Mouse (Mus musculus): ENCODE results near the gene Krcc1. TPM values are rescaled to one million over a fixed set of nuclear protein-coding genes. Genes with fewer than 3 reads are reported as not detected.
"Not testable (repeated sequence)": the region's sequence is repeated elsewhere in the genome, so short reads cannot be mapped to it uniquely, and the experiment has no call there.

Krcc1 gene
- polyA plus RNA-seq, 1 experiment from 2014 or later = 69.2 TPM

DNA sequence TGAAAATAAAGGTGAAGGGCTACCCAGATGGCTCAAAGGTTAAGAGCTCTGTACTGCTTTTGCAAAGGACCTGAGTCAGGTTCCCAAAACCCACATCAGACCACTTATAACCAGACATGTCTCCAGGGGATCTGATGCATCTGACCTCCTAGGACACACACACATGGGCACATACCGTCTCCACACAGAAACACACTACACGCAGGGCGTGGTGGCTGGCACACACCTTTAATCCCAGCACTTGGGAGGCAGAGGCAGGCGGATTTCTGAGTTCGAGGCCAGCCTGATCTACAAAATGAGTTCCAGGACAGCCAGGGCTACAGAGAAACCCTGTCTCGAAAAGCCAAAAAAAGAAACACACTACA is 1.8 kb upstream of the Krcc1 start:
- H3K9me3 ChIP-seq (replicated peaks; ENCODE audit: control insufficient read depth, low read length); H3K27me3 ChIP-seq (ENCODE audit: control insufficient read depth, insufficient read depth, low read length); H3K36me3 ChIP-seq (ENCODE audit: control insufficient read depth, insufficient read depth); ATAC-seq (replicated peaks; ENCODE audit: extremely low read depth, insufficient read depth, low FRiP score); H3K4me3 ChIP-seq (ENCODE audit: low read length): not testable (repeated sequence)
- H3K27ac ChIP-seq (ENCODE audit: low read length) = peak overlapping the region; percentile 99
- peak overlapping the region; percentile 46 for H3K9ac ChIP-seq (ENCODE audit: low read length)
- peak overlapping the region; percentile 37; the same call in 1 of the 2 replicates for H3K4me2 ChIP-seq (ENCODE audit: low read depth, low read length)
- H3K4me1 ChIP-seq (ENCODE audit: control insufficient read depth, insufficient read depth, low read length) = peaks cover 26% of the 10 kb centered on the region
- WGBS = 86% methylated on average over 6 of the region's 6 CpGs

DNA sequence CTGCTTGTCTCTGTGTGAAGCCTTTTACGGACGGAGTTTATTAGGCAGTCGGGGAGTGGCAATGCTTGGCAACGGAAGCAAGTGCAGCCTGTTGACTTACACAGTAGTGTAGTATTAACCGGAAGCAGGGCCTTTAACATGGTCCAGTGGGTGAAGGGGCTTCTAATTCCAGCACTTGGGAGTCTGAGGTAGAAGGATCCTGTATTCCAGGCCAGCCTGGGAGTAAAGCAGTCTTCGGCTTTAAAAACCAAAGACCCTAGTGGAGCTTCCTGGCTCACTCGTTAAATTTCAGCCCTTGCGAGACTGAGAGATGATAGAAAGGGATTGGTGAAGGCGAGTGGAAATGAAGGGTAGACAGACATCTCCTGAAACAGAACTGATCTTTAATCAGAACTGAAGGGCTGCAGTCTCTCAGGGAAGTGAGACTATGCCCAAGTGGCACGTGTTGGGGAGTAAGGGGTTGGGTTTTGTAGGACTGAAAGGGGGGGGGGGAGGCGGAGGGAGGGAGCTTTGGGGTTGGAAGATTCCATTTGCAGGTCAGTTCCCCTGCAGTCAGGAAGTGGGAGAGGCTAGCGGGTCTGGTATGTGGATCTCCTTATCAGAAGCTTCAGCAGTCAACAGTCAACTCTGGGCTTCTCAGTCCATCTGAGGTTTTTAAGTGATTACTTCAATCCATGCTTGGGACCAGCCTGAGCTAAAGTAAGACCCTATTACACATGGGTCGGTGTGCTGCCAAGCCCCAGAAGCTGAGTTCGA is 998 bp upstream of the Krcc1 start:
- Histone ChIP-seq H3K4me1 (ENCODE audit: control insufficient read depth, insufficient read depth, low read length) (peaks cover 26% of the 10 kb centered on the region), H3K4me2 (ENCODE audit: low read depth, low read length) (peak overlapping the region; percentile 88), H3K9me3 (replicated peaks; ENCODE audit: control insufficient read depth, low read length) (no peaks in the 10 kb centered on the region), H3K27me3 (ENCODE audit: control insufficient read depth, insufficient read depth, low read length) (no peaks in the 10 kb centered on the region), H3K36me3 (ENCODE audit: control insufficient read depth, insufficient read depth) (no peaks in the 10 kb centered on the region), H3K4me3 (ENCODE audit: low read length) (peak overlapping the region; percentile 98), H3K9ac (ENCODE audit: low read length) (peak overlapping the region; percentile 76), H3K27ac (ENCODE audit: low read length) (peak overlapping the region; percentile 99)
- peak; percentile 58 for ATAC-seq (replicated peaks; ENCODE audit: extremely low read depth, insufficient read depth, low FRiP score)
- WGBS = 16% methylated on average over 13 of the region's 14 CpGs

DNA sequence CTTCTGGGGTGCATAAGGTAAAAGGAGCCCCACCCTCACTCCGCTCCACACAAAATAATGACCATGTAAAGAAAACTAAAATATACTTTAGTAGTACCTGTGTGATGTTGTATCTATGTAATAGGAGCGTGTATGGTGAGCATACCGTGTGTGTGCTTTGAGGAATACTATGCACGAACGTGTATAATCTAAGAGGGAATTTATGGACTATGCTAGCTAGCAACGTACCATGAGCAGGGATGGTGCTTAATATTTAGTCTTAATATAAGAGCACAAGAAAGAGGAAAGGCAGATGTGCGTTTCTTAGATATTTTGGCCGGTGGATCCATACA is 454 bp upstream of the Krcc1 start:
- ATAC-seq (replicated peaks; ENCODE audit: extremely low read depth, insufficient read depth, low FRiP score) = peak; percentile 2; the same call in 1 of the 2 replicates
- H3K27me3 ChIP-seq (ENCODE audit: control insufficient read depth, insufficient read depth, low read length) = no peaks in the 10 kb centered on the region
- H3K4me2 ChIP-seq (ENCODE audit: low read depth, low read length) = peak overlapping the region; percentile 88
- H3K36me3 ChIP-seq (ENCODE audit: control insufficient read depth, insufficient read depth) = no peaks in the 10 kb centered on the region
- H3K9ac ChIP-seq (ENCODE audit: low read length) = peak overlapping the region; percentile 76
- H3K4me3 ChIP-seq (ENCODE audit: low read length) = peak overlapping the region; percentile 98
- WGBS = under 1% methylated on average over 8 of the region's 8 CpGs
- H3K4me1 ChIP-seq (ENCODE audit: control insufficient read depth, insufficient read depth, low read length) = peaks cover 26% of the 10 kb centered on the region
- peak overlapping the region; percentile 99 for H3K27ac ChIP-seq (ENCODE audit: low read length)
- H3K9me3 ChIP-seq (replicated peaks; ENCODE audit: control insufficient read depth, low read length) = no peaks in the 10 kb centered on the region

DNA sequence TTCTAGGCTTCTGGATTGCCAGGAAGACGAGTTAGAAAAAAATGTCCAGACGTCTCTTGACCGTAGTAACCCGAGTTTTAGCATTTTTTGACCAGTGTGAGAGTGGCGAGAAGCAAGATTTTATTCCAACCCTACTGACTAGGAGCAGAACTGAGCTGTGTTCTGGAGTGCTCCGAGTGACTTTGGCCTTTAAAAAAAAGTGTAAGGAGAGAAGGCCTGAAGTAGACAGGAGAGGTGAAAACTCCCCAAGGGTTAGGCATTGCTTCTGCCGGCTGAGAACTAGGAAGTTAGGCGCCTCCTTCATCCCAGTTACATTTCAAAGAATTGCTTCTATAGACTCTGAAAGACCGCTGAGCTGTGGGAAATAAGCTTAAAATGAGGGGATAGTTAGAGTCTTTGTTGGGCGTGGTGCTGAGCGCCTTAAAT is 852 bp downstream of the Krcc1 start:
- WGBS = 1% methylated on average over 11 of the region's 11 CpGs
- H3K9me3 ChIP-seq (replicated peaks; ENCODE audit: control insufficient read depth, low read length) = no peaks in the 10 kb centered on the region
- H3K36me3 ChIP-seq (ENCODE audit: control insufficient read depth, insufficient read depth) = no peaks in the 10 kb centered on the region
- H3K4me1 ChIP-seq (ENCODE audit: control insufficient read depth, insufficient read depth, low read length) = peaks cover 26% of the 10 kb centered on the region
- H3K27ac ChIP-seq (ENCODE audit: low read length) = peak overlapping the region; percentile 99
- peak overlapping the region; percentile 86 for H3K4me2 ChIP-seq (ENCODE audit: low read depth, low read length)
- peak overlapping the region; percentile 100 for H3K9ac ChIP-seq (ENCODE audit: low read length)
- ATAC-seq (replicated peaks; ENCODE audit: extremely low read depth, insufficient read depth, low FRiP score) = no peak
- peak overlapping the region; percentile 98 for H3K4me3 ChIP-seq (ENCODE audit: low read length)
- no peaks in the 10 kb centered on the region for H3K27me3 ChIP-seq (ENCODE audit: control insufficient read depth, insufficient read depth, low read length)

DNA sequence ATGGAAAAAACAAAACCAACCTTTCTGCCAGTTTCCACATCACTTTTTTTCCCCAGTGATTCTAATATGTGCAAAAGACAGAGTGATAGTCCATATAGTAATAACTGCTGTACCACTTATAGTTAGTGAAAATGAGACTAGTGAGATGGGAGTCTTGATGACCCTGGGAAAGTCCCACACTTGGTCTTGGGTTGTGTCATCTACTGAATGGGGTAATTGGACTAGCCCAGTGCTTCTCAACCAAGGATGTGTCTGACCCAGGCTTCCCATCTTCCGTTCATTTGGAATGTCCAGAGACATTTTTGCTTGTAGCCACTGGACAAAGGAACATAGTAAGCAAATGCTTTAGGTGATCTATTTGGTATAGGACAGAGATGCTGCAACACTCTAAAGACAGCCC is 2.2 kb downstream of the Krcc1 start:
- Histone ChIP-seq H3K27ac (ENCODE audit: low read length) (no peak overlapping the region), H3K9ac (ENCODE audit: low read length) (no peak overlapping the region), H3K36me3 (ENCODE audit: control insufficient read depth, insufficient read depth) (no peaks in the 10 kb centered on the region), H3K9me3 (replicated peaks; ENCODE audit: control insufficient read depth, low read length) (no peaks in the 10 kb centered on the region), H3K4me1 (ENCODE audit: control insufficient read depth, insufficient read depth, low read length) (peaks cover 21% of the 10 kb centered on the region), H3K27me3 (ENCODE audit: control insufficient read depth, insufficient read depth, low read length) (no peaks in the 10 kb centered on the region), H3K4me3 (ENCODE audit: low read length) (no peak overlapping the region), H3K4me2 (ENCODE audit: low read depth, low read length) (no peak overlapping the region)
- no peak for ATAC-seq (replicated peaks; ENCODE audit: extremely low read depth, insufficient read depth, low FRiP score)
- WGBS = 89% methylated on average over 1 of the region's 1 CpGs

DNA sequence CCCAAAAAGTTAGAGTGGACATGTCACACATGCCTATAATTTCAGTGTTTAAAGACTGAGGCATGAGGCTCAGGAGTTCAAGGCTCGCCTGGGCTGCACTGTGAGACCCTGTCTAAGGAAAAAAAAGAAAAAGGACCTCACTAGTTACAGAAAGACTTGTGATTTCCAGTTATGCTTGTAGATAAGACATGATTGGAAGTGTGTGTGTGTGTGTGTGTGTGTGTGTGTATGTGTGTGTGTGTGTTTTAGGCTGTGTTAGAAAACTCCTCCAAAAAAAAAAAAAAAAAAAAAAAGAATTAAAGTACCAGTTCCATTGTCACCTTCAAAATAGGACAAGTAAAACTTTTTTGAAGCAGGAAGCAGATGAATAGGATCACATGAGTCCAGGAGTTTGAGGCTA is 3.1 kb downstream of the Krcc1 start:
- no peaks in the 10 kb centered on the region for H3K27me3 ChIP-seq (ENCODE audit: control insufficient read depth, insufficient read depth, low read length)
- H3K27ac ChIP-seq (ENCODE audit: low read length) = no peak overlapping the region; the same call in 1 of the 2 replicates
- no peaks in the 10 kb centered on the region for H3K36me3 ChIP-seq (ENCODE audit: control insufficient read depth, insufficient read depth)
- H3K4me3 ChIP-seq (ENCODE audit: low read length) = no peak overlapping the region
- H3K4me1 ChIP-seq (ENCODE audit: control insufficient read depth, insufficient read depth, low read length) = peaks cover 16% of the 10 kb centered on the region
- no peak overlapping the region for H3K9ac ChIP-seq (ENCODE audit: low read length)
- H3K9me3 ChIP-seq (replicated peaks; ENCODE audit: control insufficient read depth, low read length) = no peaks in the 10 kb centered on the region
- no peak for ATAC-seq (replicated peaks; ENCODE audit: extremely low read depth, insufficient read depth, low FRiP score)
- WGBS = 77% methylated on average over 1 of the region's 1 CpGs
- H3K4me2 ChIP-seq (ENCODE audit: low read depth, low read length) = no peak overlapping the region

DNA sequence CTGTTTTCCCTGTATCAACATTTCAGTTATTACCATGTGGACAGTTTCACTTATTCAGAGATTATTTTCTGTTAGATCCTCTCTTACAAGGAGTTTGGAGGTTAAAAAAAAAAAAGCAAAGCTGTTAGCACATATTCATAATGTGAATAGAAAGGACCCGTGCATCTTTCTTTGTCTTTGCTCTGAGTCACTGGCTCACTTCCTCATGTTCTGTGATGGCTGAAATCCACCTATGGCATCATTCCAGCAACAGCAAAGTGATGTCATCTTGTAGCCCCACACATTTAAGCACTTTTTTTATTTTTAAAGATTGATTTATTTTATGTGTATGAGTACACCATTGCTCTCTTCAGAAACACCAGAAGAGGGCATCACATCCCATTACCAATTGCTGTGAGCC is 7.9 kb downstream of the Krcc1 start:
- H3K4me3 ChIP-seq (ENCODE audit: low read length) = no peak overlapping the region
- H3K27me3 ChIP-seq (ENCODE audit: control insufficient read depth, insufficient read depth, low read length) = no peaks in the 10 kb centered on the region
- no peak overlapping the region for H3K27ac ChIP-seq (ENCODE audit: low read length)
- H3K4me1 ChIP-seq (ENCODE audit: control insufficient read depth, insufficient read depth, low read length) = peaks cover 1% of the 10 kb centered on the region
- no peak overlapping the region for H3K4me2 ChIP-seq (ENCODE audit: low read depth, low read length)
- no peaks in the 10 kb centered on the region for H3K9me3 ChIP-seq (replicated peaks; ENCODE audit: control insufficient read depth, low read length)
- WGBS = 41% methylated on average over 1 of the region's 1 CpGs
- H3K9ac ChIP-seq (ENCODE audit: low read length) = no peak overlapping the region
- H3K36me3 ChIP-seq (ENCODE audit: control insufficient read depth, insufficient read depth) = peaks cover 5% of the 10 kb centered on the region; the same call in 1 of the 2 replicates
- no peak for ATAC-seq (replicated peaks; ENCODE audit: extremely low read depth, insufficient read depth, low FRiP score)

DNA sequence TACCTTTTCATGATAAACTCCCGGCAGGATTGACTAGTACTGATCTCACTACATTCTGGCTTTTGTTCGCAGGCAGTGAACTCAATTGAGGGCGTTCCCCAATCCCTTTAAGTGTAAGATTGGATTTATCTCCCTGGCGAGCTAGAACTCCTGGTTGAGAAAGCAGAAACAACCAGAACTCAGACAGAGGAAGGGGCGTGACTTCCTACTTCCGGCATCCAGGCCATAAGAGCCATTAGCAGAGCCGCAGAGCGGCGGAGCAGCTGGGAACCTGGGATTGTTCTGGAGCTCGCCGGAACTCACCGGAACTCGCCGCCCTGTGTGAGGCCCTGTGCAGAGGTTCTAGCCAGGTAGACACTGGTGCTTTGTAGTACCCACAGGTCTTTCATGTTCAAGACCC is 22.0 kb downstream of the Krcc1 start:
- ATAC-seq (replicated peaks; ENCODE audit: extremely low read depth, insufficient read depth, low FRiP score) = no peak
- Histone ChIP-seq H3K27me3 (ENCODE audit: control insufficient read depth, insufficient read depth, low read length) (no peaks in the 10 kb centered on the region), H3K27ac (ENCODE audit: low read length) (no peak overlapping the region), H3K4me1 (ENCODE audit: control insufficient read depth, insufficient read depth, low read length) (no peaks in the 10 kb centered on the region), H3K9me3 (replicated peaks; ENCODE audit: control insufficient read depth, low read length) (0 out of 2 replicates have a peak, but pooled peaks cover 3% of the 10 kb centered on the region), H3K36me3 (ENCODE audit: control insufficient read depth, insufficient read depth) (no peaks in the 10 kb centered on the region), H3K4me3 (ENCODE audit: low read length) (no peak overlapping the region), H3K4me2 (ENCODE audit: low read depth, low read length) (no peak overlapping the region), H3K9ac (ENCODE audit: low read length) (no peak overlapping the region)
- 77% methylated on average over 14 of the region's 14 CpGs for WGBS

DNA sequence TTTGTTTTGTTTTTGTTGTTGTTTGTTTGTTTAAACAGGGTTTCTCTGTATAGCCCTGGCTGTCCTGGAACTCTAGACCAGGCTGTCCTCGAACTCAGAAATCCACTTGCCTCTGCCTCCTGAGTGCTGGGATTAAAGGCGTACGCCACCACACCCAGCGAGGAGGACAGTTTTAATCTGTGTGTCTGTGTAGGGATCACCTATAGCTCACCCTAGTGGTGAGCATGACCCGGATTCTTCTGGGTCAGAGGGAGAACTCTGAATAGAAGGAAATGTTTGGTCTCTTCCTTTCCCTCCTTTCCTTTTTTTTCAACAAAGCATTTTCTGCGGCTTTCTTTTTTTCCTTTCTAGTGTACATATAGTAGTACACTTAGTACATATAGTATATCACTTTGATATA is 23.8 kb downstream of the Krcc1 start:
- H3K4me1 ChIP-seq (ENCODE audit: control insufficient read depth, insufficient read depth, low read length) = no peaks in the 10 kb centered on the region
- H3K27me3 ChIP-seq (ENCODE audit: control insufficient read depth, insufficient read depth, low read length) = no peaks in the 10 kb centered on the region
- ATAC-seq (replicated peaks; ENCODE audit: extremely low read depth, insufficient read depth, low FRiP score) = no peak
- no peaks in the 10 kb centered on the region for H3K36me3 ChIP-seq (ENCODE audit: control insufficient read depth, insufficient read depth)
- WGBS = 69% methylated on average over 6 of the region's 6 CpGs
- no peak overlapping the region for H3K4me2 ChIP-seq (ENCODE audit: low read depth, low read length)
- no peak overlapping the region for H3K9ac ChIP-seq (ENCODE audit: low read length)
- H3K9me3 ChIP-seq (replicated peaks; ENCODE audit: control insufficient read depth, low read length) = no peaks in the 10 kb centered on the region
- H3K27ac ChIP-seq (ENCODE audit: low read length) = no peak overlapping the region
- no peak overlapping the region for H3K4me3 ChIP-seq (ENCODE audit: low read length)
